Mouse (Mus musculus): ENCODE data around the gene Olfr1356. TPM values are rescaled to one million over a fixed set of nuclear protein-coding genes. Genes with fewer than 3 reads are reported as not detected.
"Not testable (repeated sequence)": the region's sequence is repeated elsewhere in the genome, so short reads cannot be mapped to it uniquely, and the experiment has no call there.

The Olfr1356 gene
- not detected in 2 replicates for polyA plus RNA-seq (2014; fragmentation: Nextera tagmentation; extraction: Ambion mirVana)

DNA sequence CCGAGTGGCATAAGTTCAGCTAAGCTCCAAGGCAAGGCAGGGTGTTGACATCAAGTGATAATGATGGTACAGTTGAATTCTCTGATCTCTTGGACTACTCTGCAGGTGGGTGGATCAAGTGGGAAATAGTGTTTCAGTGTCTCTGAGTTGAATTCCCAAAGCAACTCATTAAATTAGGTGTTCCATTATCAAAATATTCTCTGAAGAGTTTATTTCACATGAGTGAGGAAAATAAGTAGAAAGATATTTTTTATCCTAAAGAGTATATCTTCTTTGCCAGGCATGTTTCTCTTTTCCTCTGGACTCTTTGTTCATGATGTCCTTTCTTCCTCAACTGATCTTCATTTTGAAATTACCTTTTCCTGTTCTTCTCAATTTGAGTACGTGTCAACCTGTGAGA, at the start of gene Olfr1356:
TSS of gene Olfr1356 (minus strand) at position 101 of the 400 bp plus-strand sequence.
- no peak within 1 kb of the TSS for H3K4me3 ChIP-seq (ENCODE audit: low read depth, low read length)
- no peaks in the 10 kb centered on the region for H3K36me3 ChIP-seq (ENCODE audit: control insufficient read depth, insufficient read depth, low read length)
- ATAC-seq (ENCODE audit: insufficient read depth, low FRiP score, low TSS enrichment) (no peak), DNase-seq (ENCODE audit: low spot score) (no peak)
- 83% methylated on average over 2 of the region's 2 CpGs for WGBS
- no peak within 1 kb of the TSS for H3K4me2 ChIP-seq (ENCODE audit: low read depth)
- no peaks in the 10 kb centered on the region for H3K9me3 ChIP-seq (ENCODE audit: control insufficient read depth, low read length)
- no peak within 1 kb of the TSS for H3K9ac ChIP-seq (ENCODE audit: low read length)
- no peak within 1 kb of the TSS for H3K27ac ChIP-seq (ENCODE audit: low read depth, low read length)
- no peaks in the 10 kb centered on the region for H3K4me1 ChIP-seq (ENCODE audit: control insufficient read depth, insufficient read depth, low read length)
- no peaks in the 10 kb centered on the region for H3K27me3 ChIP-seq (ENCODE audit: control insufficient read depth, insufficient read depth, low read length)

DNA sequence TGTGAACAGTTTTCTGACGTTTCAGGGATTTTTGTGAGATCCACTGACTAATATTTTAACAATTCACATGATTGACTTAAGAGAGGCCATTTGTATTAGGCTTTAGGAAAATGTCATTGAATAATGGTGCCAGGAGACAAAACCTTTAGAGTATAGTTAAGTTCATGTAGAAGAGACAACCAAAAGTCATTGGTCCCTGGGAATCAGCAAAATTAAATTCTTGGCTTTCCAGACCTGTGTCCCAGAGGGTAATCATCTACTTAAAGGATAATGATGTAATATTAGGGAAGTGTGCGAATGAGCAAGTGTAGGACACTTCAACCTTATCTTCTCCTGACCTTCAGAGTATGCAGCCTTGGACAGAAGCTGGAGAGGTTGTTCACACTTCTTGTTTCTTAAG, 23.3 kb upstream of the Olfr1356 start, which contains the start of gene Olfr1355:
TSS of gene Olfr1355 (plus strand) at position 301 of the 400 bp plus-strand sequence.
- H3K4me3 ChIP-seq (ENCODE audit: low read depth, low read length) = no peak within 1 kb of the TSS
- H3K4me1 ChIP-seq (ENCODE audit: control insufficient read depth, insufficient read depth, low read length) = no peaks in the 10 kb centered on the region
- H3K4me2 ChIP-seq (ENCODE audit: low read depth) = no peak within 1 kb of the TSS
- H3K27me3 ChIP-seq (ENCODE audit: control insufficient read depth, insufficient read depth, low read length) = no peaks in the 10 kb centered on the region
- H3K9ac ChIP-seq (ENCODE audit: low read length) = no peak within 1 kb of the TSS
- no peak within 1 kb of the TSS for H3K27ac ChIP-seq (ENCODE audit: low read depth, low read length)
- no peak for DNase-seq (ENCODE audit: low spot score)
- WGBS = 66% methylated on average over 2 of the region's 2 CpGs
- no peaks in the 10 kb centered on the region for H3K36me3 ChIP-seq (ENCODE audit: control insufficient read depth, insufficient read depth, low read length)
- no peaks in the 10 kb centered on the region for H3K9me3 ChIP-seq (ENCODE audit: control insufficient read depth, low read length)
- no peak for ATAC-seq (ENCODE audit: insufficient read depth, low FRiP score, low TSS enrichment)

- H3K9me3 ChIP-seq (ENCODE audit: control insufficient read depth, low read length); H3K4me2 ChIP-seq (ENCODE audit: low read depth); ATAC-seq (ENCODE audit: insufficient read depth, low FRiP score, low TSS enrichment); H3K4me1 ChIP-seq (ENCODE audit: control insufficient read depth, insufficient read depth, low read length); DNase-seq (ENCODE audit: low spot score); H3K36me3 ChIP-seq (ENCODE audit: control insufficient read depth, insufficient read depth, low read length); H3K4me3 ChIP-seq (ENCODE audit: low read depth, low read length); H3K27me3 ChIP-seq (ENCODE audit: control insufficient read depth, insufficient read depth, low read length); H3K27ac ChIP-seq (ENCODE audit: low read depth, low read length); H3K9ac ChIP-seq (ENCODE audit: low read length): not testable (repeated sequence)
- WGBS = 92% methylated on average over 12 of the region's 12 CpGs
Observed at GRCm38 (mm10) chr10:78840456-78840855, 11.5 kb downstream of the Olfr1356 start.

- Histone ChIP-seq H3K27ac (ENCODE audit: low read depth, low read length) (no peak overlapping the region), H3K4me1 (ENCODE audit: control insufficient read depth, insufficient read depth, low read length) (no peaks in the 10 kb centered on the region), H3K36me3 (ENCODE audit: control insufficient read depth, insufficient read depth, low read length) (no peaks in the 10 kb centered on the region), H3K9me3 (ENCODE audit: control insufficient read depth, low read length) (no peaks in the 10 kb centered on the region), H3K27me3 (ENCODE audit: control insufficient read depth, insufficient read depth, low read length) (no peaks in the 10 kb centered on the region), H3K4me3 (ENCODE audit: low read depth, low read length) (no peak overlapping the region), H3K9ac (ENCODE audit: low read length) (no peak overlapping the region), H3K4me2 (ENCODE audit: low read depth) (no peak overlapping the region)
- 72% methylated on average over 6 of the region's 6 CpGs for WGBS
- peak; percentile 21 for DNase-seq (ENCODE audit: low spot score)
- peak; percentile 63; the same call in 1 of the 2 replicates for ATAC-seq (ENCODE audit: insufficient read depth, low FRiP score, low TSS enrichment)
Observed at GRCm38 (mm10) chr10:78812358-78813060, 39.5 kb downstream of the Olfr1356 start.

- no peak overlapping the region for H3K9ac ChIP-seq (ENCODE audit: low read length)
- H3K36me3 ChIP-seq (ENCODE audit: control insufficient read depth, insufficient read depth, low read length) = no peaks in the 10 kb centered on the region
- DNase-seq (ENCODE audit: low spot score) (no peak), ATAC-seq (ENCODE audit: insufficient read depth, low FRiP score, low TSS enrichment) (no peak)
- H3K4me3 ChIP-seq (ENCODE audit: low read depth, low read length) = no peak overlapping the region
- H3K9me3 ChIP-seq (ENCODE audit: control insufficient read depth, low read length) = no peaks in the 10 kb centered on the region
- no peaks in the 10 kb centered on the region for H3K27me3 ChIP-seq (ENCODE audit: control insufficient read depth, insufficient read depth, low read length)
- H3K27ac ChIP-seq (ENCODE audit: low read depth, low read length) = no peak overlapping the region
- WGBS = 77% methylated on average over 2 of the region's 2 CpGs
- H3K4me1 ChIP-seq (ENCODE audit: control insufficient read depth, insufficient read depth, low read length) = no peaks in the 10 kb centered on the region
- no peak overlapping the region for H3K4me2 ChIP-seq (ENCODE audit: low read depth)
Observed at GRCm38 (mm10) chr10:78801449-78801848, 50.5 kb downstream of the Olfr1356 start.

Other genes with a start within 250 kb of the Olfr1356 start
- not detected in 2 replicates for gene Olfr1357, start 234.1 kb downstream of the Olfr1356 start, polyA plus RNA-seq (2014; fragmentation: Nextera tagmentation; extraction: Ambion mirVana)
- not detected in 2 replicates for gene Casp14, start 133.9 kb downstream of the Olfr1356 start, polyA plus RNA-seq (2014; fragmentation: Nextera tagmentation; extraction: Ambion mirVana)
- not detected in 2 replicates for gene Ccdc105, start 99.1 kb downstream of the Olfr1356 start, polyA plus RNA-seq (2014; fragmentation: Nextera tagmentation; extraction: Ambion mirVana)
- gene Slc1a6, start 71.7 kb downstream of the Olfr1356 start, polyA plus RNA-seq (2014; fragmentation: Nextera tagmentation; extraction: Ambion mirVana) = 0.80 and 0.84 TPM in 2 replicates
- gene Olfr1355, start 23.4 kb upstream of the Olfr1356 start, polyA plus RNA-seq (2014; fragmentation: Nextera tagmentation; extraction: Ambion mirVana) = not detected in 2 replicates
- gene Olfr1354, start 61.0 kb upstream of the Olfr1356 start, polyA plus RNA-seq (2014; fragmentation: Nextera tagmentation; extraction: Ambion mirVana) = not detected in 2 replicates
- gene Olfr8, start 98.5 kb upstream of the Olfr1356 start, polyA plus RNA-seq (2014; fragmentation: Nextera tagmentation; extraction: Ambion mirVana) = not detected in 2 replicates
- gene Olfr1353, start 111.1 kb upstream of the Olfr1356 start, polyA plus RNA-seq (2014; fragmentation: Nextera tagmentation; extraction: Ambion mirVana) = not detected in 2 replicates
- not detected in 2 replicates for gene Olfr1352, start 128.9 kb upstream of the Olfr1356 start, polyA plus RNA-seq (2014; fragmentation: Nextera tagmentation; extraction: Ambion mirVana)
- not detected in 2 replicates for gene Olfr1351, start 160.3 kb upstream of the Olfr1356 start, polyA plus RNA-seq (2014; fragmentation: Nextera tagmentation; extraction: Ambion mirVana)
- gene Olfr57, start 176.6 kb upstream of the Olfr1356 start, polyA plus RNA-seq (2014; fragmentation: Nextera tagmentation; extraction: Ambion mirVana) = 0.15 TPM in 1 of 2 replicates, not detected in the other
- gene 2610008E11Rik, start 245.4 kb upstream of the Olfr1356 start, polyA plus RNA-seq (2014; fragmentation: Nextera tagmentation; extraction: Ambion mirVana) = 42.8 and 43.7 TPM in 2 replicates

Measured in neural tube, embryonic 11.5 days (tissue).